Comparison of ENCODE assay signal across 29 mouse cellular contexts in genomic region chr6:89308213-89308973, GRCm38 (mm10). TPM values are rescaled to one million over a fixed set of nuclear protein-coding genes. Genes with fewer than 3 reads are reported as not detected.
DNase-seq lines count a peak whose midpoint lies in the region; ATAC-seq and TF ChIP-seq lines count a peak whose summit lies in the region.
"Had no signal": no experiment of that assay in that cellular context is flagged by ENCODE, and none has a peak within 500 bp of the region (broad histone marks: within the 10 kb centered on the region; RNA-seq: fewer than 3 reads in every experiment).

No protein-coding gene starts in this region.

- peak; percentile 7; the same call in 1 of the 2 replicates for ATAC-seq in stomach, embryonic 15.5 days (ENCODE audit: insufficient read depth, low FRiP score, low read depth)
- ATAC-seq in stomach, postnatal 0 days (ENCODE audit: low FRiP score, low TSS enrichment): no peak
- ATAC-seq: forebrain, postnatal 0 days; hindbrain, embryonic 16.5 days; midbrain, embryonic 15.5 days; Patski had no signal

- intact Hi-C loops in heart, postnatal 36 days (cut with DNase I): no loop called here

- H3K4me2 ChIP-seq in stomach, embryonic 15.5 days: no peak overlapping the region
- H3K4me2 ChIP-seq in stomach, postnatal 0 days (replicated peaks; ENCODE audit: low read depth): no peak overlapping the region
- no peak overlapping the region for H3K4me2 ChIP-seq in myocyte (ENCODE audit: low read depth)
- H3K4me2 ChIP-seq: embryonic facial prominence, embryonic 13.5 days; forebrain, embryonic 12.5 days; lung, embryonic 14.5 days; midbrain, embryonic 15.5 days had no signal

- no peak overlapping the region for H3K4me3 ChIP-seq in stomach, embryonic 15.5 days (replicated peaks)
- H3K4me3 ChIP-seq in stomach, postnatal 0 days (ENCODE audit: low read depth, low read length): no peak overlapping the region
- H3K4me3 ChIP-seq in myocyte: no peak overlapping the region
- H3K4me3 ChIP-seq: embryonic facial prominence, embryonic 13.5 days; erythroblast, embryonic 14.5 days; forebrain, embryonic 12.5 days; midbrain, embryonic 10.5 days; midbrain, embryonic 15.5 days had no signal

- WGBS in stomach, embryonic 15.5 days: 64% methylated on average over 6 of the region's 6 CpGs
- 62% methylated on average over 6 of the region's 6 CpGs for WGBS in stomach, postnatal 0 days

- no peaks in the 10 kb centered on the region for H3K27me3 ChIP-seq in stomach, embryonic 15.5 days (replicated peaks)
- H3K27me3 ChIP-seq in stomach, postnatal 0 days (ENCODE audit: control insufficient read depth, insufficient read depth, low read length): no peaks in the 10 kb centered on the region
- H3K27me3 ChIP-seq in myocyte (ENCODE audit: control insufficient read depth, insufficient read depth, insufficient read length): no peaks in the 10 kb centered on the region
- H3K27me3 ChIP-seq: embryonic facial prominence, embryonic 13.5 days; midbrain, embryonic 15.5 days; Patski had no signal

- no peak overlapping the region for H3K27ac ChIP-seq in stomach, embryonic 15.5 days
- no peak overlapping the region for H3K27ac ChIP-seq in stomach, postnatal 0 days (replicated peaks)
- H3K27ac ChIP-seq: embryonic facial prominence, embryonic 13.5 days; forebrain, embryonic 12.5 days; liver, embryonic 14.5 days; midbrain, embryonic 10.5 days; midbrain, embryonic 15.5 days had no signal

- no peak for TF ChIP-seq CTCF in stomach, postnatal 0 days (IDR thresholded peaks at IDR 0.05; ENCODE audit: low read depth)

- no peaks in the 10 kb centered on the region for H3K9me3 ChIP-seq in stomach, embryonic 15.5 days
- peaks cover 6% of the 10 kb centered on the region; the same call in 1 of the 2 replicates for H3K9me3 ChIP-seq in stomach, postnatal 0 days (ENCODE audit: control insufficient read depth, low read length)
- H3K9me3 ChIP-seq: midbrain, embryonic 15.5 days had no signal

- H3ac ChIP-seq in myocyte (ENCODE audit: control insufficient read depth, insufficient read length): no peak overlapping the region

- no peak for TF ChIP-seq EP300 in stomach, postnatal 0 days (optimal IDR thresholded peaks at IDR 0.05)

- TF ChIP-seq POLR2A in myocyte (IDR thresholded peaks at IDR 0.05; ENCODE audit: insufficient read length, low read depth): no peak

- H3K36me3 ChIP-seq in stomach, embryonic 15.5 days: no peaks in the 10 kb centered on the region
- H3K36me3 ChIP-seq in stomach, postnatal 0 days (ENCODE audit: control insufficient read depth, insufficient read depth, low read length): no peaks in the 10 kb centered on the region
- no peaks in the 10 kb centered on the region for H3K36me3 ChIP-seq in myocyte (ENCODE audit: control insufficient read depth, insufficient read depth)
- H3K36me3 ChIP-seq: embryonic facial prominence, embryonic 13.5 days; forebrain, embryonic 12.5 days; G1E; midbrain, embryonic 10.5 days; midbrain, embryonic 15.5 days had no signal

- DNase-seq in embryo, embryonic 10 days (ENCODE audit: low spot score): peak; percentile 59
- DNase-seq in embryo, embryonic 11 days: no peak
- no peak for DNase-seq in stomach, postnatal 0 days (ENCODE audit: low spot score)
- no peak for DNase-seq in heart, postnatal 36 days
- no peak for DNase-seq in layer of hippocampus, adult 11-12 months (ENCODE audit: low spot score)
- DNase-seq in urinary bladder, postnatal 14 days (ENCODE audit: low spot score): no peak
- DNase-seq: adrenal gland, postnatal 14 days; cerebellum, adult 11-12 months; cerebellum, adult 9-11 months; forebrain, postnatal 0 days; heart, postnatal 14 days; kidney, adult 2 months; kidney, postnatal 36 days; layer of hippocampus, postnatal 36 days; liver; lung, embryonic 14.5 days; right cerebral cortex, postnatal 25 days; thymus, postnatal 14 days had no signal

- H3K79me2 ChIP-seq in myocyte (ENCODE audit: control insufficient read depth, insufficient read depth): no peaks in the 10 kb centered on the region

- H3K9ac ChIP-seq in stomach, embryonic 15.5 days: no peak overlapping the region
- H3K9ac ChIP-seq in stomach, postnatal 0 days (ENCODE audit: low read length): no peak overlapping the region
- H3K9ac ChIP-seq: embryonic facial prominence, embryonic 13.5 days; forebrain, embryonic 12.5 days; forebrain, postnatal 0 days; liver, embryonic 14.5 days; lung, embryonic 14.5 days; midbrain, embryonic 15.5 days had no signal

- no peaks in the 10 kb centered on the region for H3K4me1 ChIP-seq in stomach, embryonic 15.5 days
- no peaks in the 10 kb centered on the region for H3K4me1 ChIP-seq in stomach, postnatal 0 days (replicated peaks; ENCODE audit: control insufficient read depth, insufficient read depth)
- H3K4me1 ChIP-seq: embryonic facial prominence, embryonic 13.5 days had no signal

TF ChIP-seq in myocyte, 11 proteins besides CTCF, POLR2A, EP300 and RAD21:
- TF ChIP-seq CEBPB (IDR thresholded peaks at IDR 0.05; ENCODE audit: insufficient read depth, poor library complexity, severe bottlenecking) (0 out of 2 replicates have a peak, but pooled peaks have one; percentile 34), REST (IDR thresholded peaks at IDR 0.05; ENCODE audit: insufficient read depth, insufficient read length) (no peak), MYOD1 (IDR thresholded peaks at IDR 0.05; ENCODE audit: control insufficient read depth in 1 of 3, insufficient read length in 2 of 3, low read depth in 2 of 3) (peak in 2 of 3 experiments; percentile 32 to 61), SRF (IDR thresholded peaks at IDR 0.05; ENCODE audit: control insufficient read depth, insufficient read length, low read depth) (no peak), TCF12 (IDR thresholded peaks at IDR 0.05; ENCODE audit: insufficient read depth, poor library complexity, severe bottlenecking) (no peak), MYOG (IDR thresholded peaks at IDR 0.05; ENCODE audit: control insufficient read depth in 1 of 3, insufficient read depth in 1 of 3, insufficient read length in 2 of 3, low read depth in 2 of 3) (peak in 1 of 3 experiments; percentile 70), E2F4 (IDR thresholded peaks at IDR 0.05; ENCODE audit: insufficient read depth) (no peak), TCF3 (IDR thresholded peaks at IDR 0.05; ENCODE audit: insufficient read length, low read depth) (no peak), USF1 (IDR thresholded peaks at IDR 0.05; ENCODE audit: low read depth) (no peak), MAX (IDR thresholded peaks at IDR 0.05; ENCODE audit: low read depth) (no peak)

RNA-seq across cellular contexts. Expression of gene Plxna1, which starts 54.0 kb away (rescaled TPM):
- polyA plus RNA-seq in stomach, embryonic 15.5 days (2015; fragmentation: Nextera tagmentation; extraction: Ambion mirVana): 19.9 and 20.6 TPM in 2 replicates
- 10.3 and 11.5 TPM in 2 replicates for polyA plus RNA-seq in stomach, postnatal 0 days (2015; fragmentation: Nextera tagmentation; extraction: Ambion mirVana)
- 64.4 TPM for polyA plus RNA-seq in myocyte (2012; fragmentation: generic; extraction: Trizol)
- 10 to 100 TPM; 18.9 to 21.9 TPM for total RNA-seq in heart, postnatal 36 days (2021)
